Mouse (Mus musculus) urinary bladder, postnatal 25 days (tissue): ENCODE measurements around the gene Tceal8.

Source experiments
- DNase-seq: peaks from one replicate; pipeline ENCODE4 v3.0.0; 2022; ENCODE audit warnings: low spot score

Gene Tceal8

DNA sequence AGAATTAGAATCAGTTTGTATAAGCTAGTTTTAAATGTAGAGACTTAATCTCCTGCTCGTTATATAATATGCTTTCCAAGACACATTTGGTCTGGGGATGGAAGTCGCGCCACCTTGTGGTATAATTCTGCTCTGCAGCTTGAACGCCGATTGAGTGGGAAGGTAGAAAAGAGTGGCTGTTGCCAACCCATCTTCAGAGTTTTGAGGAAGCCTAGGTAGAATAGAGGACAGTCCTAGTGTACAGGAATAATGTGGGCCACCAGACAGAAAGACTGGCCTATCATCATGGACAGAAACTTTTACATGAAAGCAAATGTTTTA lies 44.4 kb downstream of the Tceal8 start:
- DNase-seq, result peak; percentile 19

DNA sequence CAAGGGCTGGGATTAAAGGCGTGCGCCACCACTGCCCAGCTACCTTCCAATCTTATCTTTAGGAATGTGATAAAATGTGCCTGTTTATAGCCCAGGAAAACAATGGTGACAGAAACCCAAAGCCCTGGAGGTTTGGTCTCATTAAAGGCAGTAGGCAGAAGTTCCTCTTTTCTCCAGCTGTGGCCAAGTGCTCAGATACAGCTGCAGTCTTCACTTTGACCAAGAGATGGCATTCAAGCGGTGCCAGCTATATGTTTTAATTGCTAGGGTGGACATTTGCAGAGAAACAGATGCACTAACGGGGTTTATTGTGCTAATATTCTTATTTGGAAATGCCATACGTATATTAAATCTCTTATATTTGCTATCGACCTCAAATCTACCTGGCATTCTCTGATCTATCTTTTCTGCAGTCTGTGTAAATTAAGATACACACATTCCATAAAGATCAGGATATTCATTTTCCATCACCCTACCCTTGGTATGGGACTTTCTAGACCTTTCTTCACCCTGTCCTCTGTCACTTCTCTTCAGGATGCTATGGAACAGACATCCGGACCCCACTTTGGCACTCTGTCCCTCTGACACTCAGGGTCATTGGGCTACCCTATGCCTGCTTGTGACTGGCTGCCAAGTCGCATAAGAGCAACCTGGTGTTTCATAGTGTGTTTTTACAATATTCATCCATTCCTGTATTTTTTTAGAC lies 45.0 kb downstream of the Tceal8 start:
- no peak for DNase-seq
